Mouse (Mus musculus) heart, postnatal 25 days (tissue): Measurements from ENCODE around the gene Hcls1. TPM values are rescaled to one million over a fixed set of nuclear protein-coding genes. Genes with fewer than 3 reads are reported as not detected.
A peak's percentile ranks its signal among the peaks of the same experiment; 100 is the strongest.

Experiments
- DNase-seq: peaks from one replicate; pipeline ENCODE4 v3.0.0; 2022; ENCODE audit warnings: low spot score
- intact Hi-C: fragments of 180-260 bp; cut with DNase I; formaldehyde crosslinking; loops from one replicate; pipeline ENCODE4 v1.15.1; 2025
- total RNA-seq, 2 experiments: library from RNA; stranded (reverse); gene quantifications; 2 replicates each; pipeline ENCODE4 v1.2.3; 2021

Gene Hcls1
- total RNA-seq, 2 experiments from 2014 or later = 7.3 to 7.4 TPM

GRCm38 (mm10) chr16:36983796-36984195 lies 49.0 kb downstream of the Hcls1 start:
- DNase-seq = no peak
- intact Hi-C loops = no loop called here

DNA sequence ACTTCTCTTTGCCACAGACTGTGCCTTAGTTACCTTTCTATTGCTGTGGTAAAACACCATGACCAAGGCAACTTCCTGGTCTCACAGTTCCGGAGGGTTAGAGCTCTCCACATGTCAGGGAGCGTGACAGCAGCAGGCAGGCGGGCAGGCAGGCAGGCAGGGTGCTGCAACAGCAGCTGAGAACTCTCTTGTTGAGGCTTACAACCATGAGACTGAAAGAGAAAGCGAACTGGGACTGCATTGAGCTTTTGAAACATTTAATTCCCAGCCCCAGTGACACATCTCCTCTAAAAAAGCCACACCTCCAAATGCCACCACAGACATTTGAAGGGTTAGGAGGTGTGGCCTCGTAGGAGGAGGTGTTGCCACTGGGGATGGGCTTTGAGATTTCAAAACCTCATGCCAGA lies 50.9 kb downstream of the Hcls1 start:
- intact Hi-C loops = loop anchor here (5.0 kb wide), 1 partner anchor 38 kb away; no protein-coding TSS in a partner anchor

GRCm38 (mm10) chr16:36987399-36987798 lies 52.6 kb downstream of the Hcls1 start:
- no peak for DNase-seq
- intact Hi-C loops = loop anchor here (5.0 kb wide), 1 partner anchor 40 kb away; no protein-coding TSS in a partner anchor

More for the DNA sequence above, 50.9 kb downstream of the Hcls1 start:
- DNase-seq = no peak

DNA sequence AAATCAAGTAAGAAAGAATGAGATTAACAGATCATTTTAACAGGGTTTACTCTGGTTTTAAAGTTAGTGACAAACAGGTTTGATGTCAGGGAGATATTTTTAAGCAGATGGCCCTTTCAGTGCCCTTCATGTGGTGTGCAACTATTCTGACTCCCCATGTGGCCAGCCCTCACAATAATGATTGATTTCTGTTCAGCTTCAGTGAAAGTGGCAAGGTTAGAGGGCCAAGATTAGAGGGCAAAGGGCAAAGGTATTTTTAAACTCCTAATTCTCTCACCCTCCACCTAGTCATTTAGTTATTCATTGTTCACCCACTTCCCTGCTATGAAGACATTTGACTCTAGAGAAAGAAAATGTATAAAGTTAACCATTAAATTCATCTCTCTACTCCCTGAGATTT lies 53.3 kb downstream of the Hcls1 start:
- DNase-seq = no peak
- intact Hi-C loops = loop anchor here (5.0 kb wide), 1 partner anchor 41 kb away; no protein-coding TSS in a partner anchor

DNA sequence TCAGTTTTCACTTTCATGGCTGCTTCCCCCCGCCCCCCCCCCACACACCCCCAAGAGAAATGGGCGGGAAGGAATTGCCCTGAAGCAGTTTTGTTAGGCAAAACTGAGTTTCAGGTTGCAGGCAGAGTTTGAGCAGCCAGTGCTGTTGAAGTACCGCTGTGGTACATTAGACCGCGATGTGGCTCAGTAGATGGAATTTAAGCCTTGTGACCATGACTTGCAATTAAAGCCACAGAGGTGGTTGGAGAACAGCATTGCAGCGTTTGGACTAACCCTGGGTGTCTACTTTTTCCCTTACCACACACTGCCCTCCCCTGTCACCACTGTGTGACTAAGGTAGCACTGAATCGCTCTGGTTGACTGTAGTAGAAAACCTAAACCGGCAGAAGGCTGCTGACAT lies 54.7 kb downstream of the Hcls1 start:
- intact Hi-C loops = loop anchor here (5.0 kb wide), 1 partner anchor 42 kb away; no protein-coding TSS in a partner anchor
- no peak for DNase-seq

DNA sequence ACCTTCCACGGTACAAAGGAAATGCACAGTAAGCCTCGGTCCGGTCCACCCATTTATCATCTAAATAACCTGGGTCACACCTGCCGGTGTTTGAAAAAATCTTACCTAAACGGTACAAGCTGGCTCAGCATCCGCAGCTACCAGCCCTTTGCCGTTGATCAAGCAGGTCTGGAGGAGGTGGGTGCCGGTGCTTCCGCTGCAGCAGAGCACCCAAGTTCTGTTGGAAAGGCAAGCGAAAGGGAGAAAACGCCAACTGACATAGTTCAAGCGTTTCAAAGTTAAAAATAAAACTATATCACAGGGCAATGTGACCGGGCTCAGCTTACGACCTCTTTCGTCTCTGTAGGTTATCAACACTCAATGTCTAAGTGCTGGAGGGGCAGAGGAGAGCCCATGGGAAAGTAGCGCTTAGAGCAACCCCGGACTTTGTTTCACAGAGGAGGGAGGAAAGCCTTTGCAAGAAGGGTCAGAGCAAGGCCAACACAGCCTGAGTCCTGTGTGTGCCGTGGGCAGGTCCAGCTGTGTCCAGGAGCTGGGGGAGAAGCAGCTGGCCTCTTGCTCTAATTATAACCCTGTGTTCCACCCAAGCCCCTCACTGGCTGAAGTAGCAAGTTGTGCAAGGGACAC lies 55.3 kb downstream of the Hcls1 start, which contains the start of gene Fbxo40:
Gene Fbxo40 (minus strand): TSS at position 469 of the 627 bp plus-strand sequence.
- intact Hi-C loops = loop anchor here (5.0 kb wide), 1 partner anchor 43 kb away; no protein-coding TSS in a partner anchor
- DNase-seq = no peak

DNA sequence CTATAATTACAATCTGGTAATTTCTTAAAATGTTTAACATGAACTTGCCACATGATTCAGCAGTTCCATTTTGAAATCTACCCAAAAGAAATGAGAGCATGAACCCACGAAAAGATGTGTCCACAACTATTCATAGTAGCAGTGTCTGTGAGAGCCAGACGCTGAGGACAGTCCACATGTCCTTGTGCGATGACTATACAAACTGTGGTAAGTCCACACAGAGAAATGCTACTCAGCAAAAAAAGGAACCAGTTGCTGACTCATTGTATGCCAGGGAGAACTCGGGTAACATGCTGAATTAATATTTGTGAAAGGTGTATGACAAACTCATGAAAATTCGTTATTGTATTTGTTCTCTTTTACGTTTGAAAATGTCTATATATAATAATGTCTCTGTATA lies 62.9 kb downstream of the Hcls1 start:
- DNase-seq = no peak
- intact Hi-C loops = no loop called here

- intact Hi-C loops = no loop called here
- no peak for DNase-seq
Measured at GRCm38 (mm10) chr16:36999366-36999972, 64.7 kb downstream of the Hcls1 start.

DNA sequence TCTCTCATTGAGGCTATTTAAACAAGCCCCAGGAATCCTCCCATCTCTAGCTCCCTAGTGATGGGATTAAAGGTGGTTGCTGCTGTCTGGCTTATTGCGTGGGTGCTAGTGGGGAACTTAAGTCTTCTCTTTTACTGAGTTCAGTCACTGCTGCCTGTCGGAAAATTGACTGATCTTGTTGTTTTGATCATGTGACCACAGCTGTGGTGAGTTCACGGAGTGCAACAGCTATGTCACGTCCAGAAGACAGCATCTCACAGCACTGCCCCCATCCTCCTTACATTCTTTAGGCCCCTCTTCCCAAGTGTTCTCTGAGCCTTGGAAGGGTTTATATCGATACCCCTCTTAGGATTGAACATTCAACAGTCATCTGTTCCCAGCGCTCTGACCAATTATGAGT lies 74.5 kb downstream of the Hcls1 start:
- intact Hi-C loops = loop anchor here (2.0 kb wide), 1 partner anchor 536 kb away; no protein-coding TSS in a partner anchor

DNA sequence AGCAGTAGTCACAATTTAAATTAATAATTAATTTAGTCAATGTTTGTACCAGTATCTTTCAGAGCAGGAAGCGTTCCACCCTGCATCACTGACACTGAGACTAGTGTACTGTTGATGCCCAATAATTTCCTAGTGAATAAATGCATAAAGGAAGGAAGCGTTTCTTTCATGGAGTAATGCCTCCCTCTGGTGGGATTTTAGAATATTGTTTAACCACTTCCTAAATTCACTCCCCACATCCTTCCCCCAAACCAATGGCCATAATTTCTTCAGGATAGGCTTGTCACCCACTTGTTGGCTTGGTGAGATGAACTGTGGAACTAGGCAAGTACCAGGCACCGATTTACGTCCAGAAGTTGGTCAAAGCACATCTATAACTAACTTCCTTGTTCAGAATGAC lies 75.6 kb downstream of the Hcls1 start:
- no peak for DNase-seq
- intact Hi-C loops = loop anchor here (5.0 kb wide), 1 partner anchor 133 kb away; the partner anchor contains the start of genes Eaf2 and Golgb1

More for the DNA sequence above, 74.5 kb downstream of the Hcls1 start:
- DNase-seq = no peak

DNA sequence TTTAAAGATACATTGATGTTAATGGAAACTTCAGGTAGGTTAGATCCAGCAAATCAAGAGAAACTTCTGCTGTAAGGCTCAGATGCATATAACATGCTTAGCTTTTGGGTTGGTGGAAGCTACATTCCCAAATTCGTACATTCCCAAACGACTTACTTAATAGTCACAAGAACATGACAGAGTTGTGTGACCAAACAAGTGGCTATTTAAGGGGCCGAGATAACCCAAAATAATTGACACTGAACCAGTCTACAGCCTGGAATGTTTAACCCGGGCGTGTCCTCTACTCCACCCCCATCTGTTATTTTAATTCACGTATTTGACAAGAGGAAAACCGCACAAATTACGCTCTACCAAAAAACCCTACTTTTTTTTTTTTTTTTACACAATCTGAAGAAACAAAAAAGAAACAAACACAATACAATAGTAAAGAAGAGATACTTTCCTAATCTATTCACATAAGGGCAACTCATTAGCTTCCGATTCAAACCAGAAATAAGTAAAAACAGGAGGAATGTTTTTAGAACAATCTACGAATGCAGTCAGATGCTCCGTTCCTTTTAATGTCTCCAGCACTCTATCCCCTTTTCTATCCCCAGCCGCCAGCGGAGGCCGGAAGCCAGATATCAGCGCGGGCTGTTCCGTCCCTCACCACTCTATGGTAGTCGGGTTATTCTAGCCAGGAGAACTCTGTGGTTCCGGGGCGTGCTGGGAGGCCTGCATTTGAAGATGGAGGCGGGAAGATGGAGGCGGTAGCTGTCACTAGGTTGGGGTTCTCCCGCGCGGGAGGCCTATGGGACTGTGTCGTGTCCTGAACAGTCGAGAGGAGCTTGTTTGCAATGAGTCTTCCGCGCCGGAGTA lies 76.5 kb downstream of the Hcls1 start, which contains the start of gene Polq:
Gene Polq (plus strand): TSS at position 726 of the 861 bp plus-strand sequence.
- peak; percentile 76 for DNase-seq
- intact Hi-C loops = loop anchor here (5.0 kb wide), 1 partner anchor 134 kb away; the partner anchor contains the start of genes Eaf2 and Golgb1

GRCm38 (mm10) chr16:37011922-37012289 lies 77.1 kb downstream of the Hcls1 start:
- no peak for DNase-seq
- intact Hi-C loops = loop anchor here (2.0 to 5.0 kb wide), 2 partner anchors 71 to 135 kb away; partner anchors contain the start of genes Eaf2 and Golgb1

DNA sequence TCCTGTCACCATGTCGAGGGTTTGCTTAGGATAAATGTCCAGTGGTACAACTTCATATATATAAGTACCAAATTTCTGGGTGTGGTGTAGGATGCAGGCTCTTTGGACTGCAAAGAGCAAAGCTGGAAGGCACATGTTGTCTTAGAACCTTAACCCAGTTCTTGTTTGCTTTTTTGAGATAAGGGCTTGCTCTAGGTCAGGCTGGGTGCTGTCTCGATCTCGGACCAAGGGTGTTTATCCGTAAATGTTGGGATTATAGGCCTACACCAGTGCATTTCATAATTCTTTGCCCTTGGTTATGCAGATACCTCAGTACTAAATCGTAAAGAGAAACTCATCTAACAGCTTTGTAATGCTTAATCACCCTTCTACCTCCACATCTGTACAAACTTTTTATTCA lies 77.6 kb downstream of the Hcls1 start:
- no peak for DNase-seq
- intact Hi-C loops = loop anchor here (2.0 to 5.0 kb wide), 2 partner anchors 72 to 135 kb away; partner anchors contain the start of genes Eaf2 and Golgb1

Other genes with a start within 250 kb of the Hcls1 start
- gene Ildr1, start 241.0 kb upstream of the Hcls1 start, total RNA-seq = not detected
- gene Slc15a2, start 150.0 kb upstream of the Hcls1 start, total RNA-seq = 1 to 10 TPM; 1.6 TPM
- gene Iqcb1, start 106.6 kb upstream of the Hcls1 start, total RNA-seq = 10 to 100 TPM; 13.3 to 13.4 TPM
- under 1 TPM; 0.59 to 0.86 TPM for gene Eaf2, start 60.0 kb upstream of the Hcls1 start, total RNA-seq
- gene Golgb1, start 59.8 kb upstream of the Hcls1 start, total RNA-seq = 10 to 100 TPM; 37.9 to 43.5 TPM
- gene Fbxo40, start 55.5 kb downstream of the Hcls1 start, total RNA-seq = 100 to 1,000 TPM; 173 to 190 TPM
- 1 to 10 TPM; 1.9 to 2.2 TPM for gene Polq, start 76.8 kb downstream of the Hcls1 start, total RNA-seq